Mouse (Mus musculus) brain, embryonic 14.5 days (tissue): ENCODE measurements around the gene Rnf152.

Experiments used
- CTCF ChIP-seq: fragments of 200-500 bp; IDR thresholded peaks from 2 replicates; pipeline ENCODE4 v1.5.1; 2012; ENCODE audit warnings: inconsistent platforms, mild to moderate bottlenecking, moderate library complexity, borderline replicate concordance; ENCODE audit not compliant: insufficient read depth, insufficient read length; ENCODE audit errors: extremely low read depth
- POLR2A ChIP-seq: fragments of 200-500 bp; IDR thresholded peaks from 2 replicates; pipeline ENCODE4 v1.6.1; 2012; ENCODE audit warnings: mild to moderate bottlenecking, inconsistent platforms, borderline replicate concordance; ENCODE audit not compliant: poor library complexity, insufficient read depth, insufficient read length, severe bottlenecking; ENCODE audit errors: extremely low read depth

- TF ChIP-seq POLR2A: no peak
- no peak for TF ChIP-seq CTCF
These were observed 44.0 kb downstream of the Rnf152 start for GRCm38 (mm10) chr1:105312601-105312901.
